Mouse (Mus musculus): ENCODE results near the gene Olfr694.

- no peak for TF ChIP-seq POLR2A (IDR thresholded peaks at IDR 0.05; ENCODE audit: insufficient read depth, low read depth, low read length)
- TF ChIP-seq CTCF (IDR thresholded peaks at IDR 0.05), result no peak
These were observed 46.4 kb downstream of the Olfr694 start for GRCm38 (mm10) chr7:106645261-106645660.

All from heart, adult 2 months (tissue).